Mouse (Mus musculus) kidney, adult 2 months (tissue): Measurements from ENCODE around the gene Lhfp.

Source experiments
- CTCF ChIP-seq: fragments of 200-500 bp; conservative IDR thresholded peaks from 2 replicates; pipeline ENCODE4 v1.5.1; 2011; ENCODE audit warnings: low read depth, mild to moderate bottlenecking, control low read depth, low read length, moderate library complexity, mixed read lengths; ENCODE audit not compliant: insufficient read depth, insufficient read length
- POLR2A ChIP-seq: fragments of 200-500 bp; IDR thresholded peaks from one replicate; pipeline ENCODE4 v1.6.1; 2011; ENCODE audit warnings: low read depth, low read length, control low read depth

DNA sequence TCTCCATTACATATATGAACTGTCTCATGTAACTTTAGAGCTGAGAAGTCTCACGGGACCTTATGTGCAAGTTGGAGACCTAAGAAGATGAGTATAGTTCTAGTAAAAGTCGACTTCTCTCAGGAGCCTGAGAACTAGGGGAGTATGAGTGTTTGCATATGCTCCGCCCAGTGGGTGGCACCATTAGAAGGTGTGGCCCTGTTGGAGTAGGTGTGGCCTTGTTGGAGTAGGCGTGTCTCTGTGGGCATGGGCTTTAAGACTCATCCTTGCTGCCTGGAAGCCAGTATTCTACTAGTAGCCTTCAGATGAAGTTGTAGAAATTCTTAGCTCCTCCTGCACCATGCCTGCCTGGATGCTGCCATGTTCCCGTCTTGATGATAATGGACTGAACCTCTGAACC, 105.7 kb downstream of the Lhfp start:
- no peak for TF ChIP-seq CTCF
- no peak for TF ChIP-seq POLR2A
